Mouse (Mus musculus): ENCODE data around the gene Fyttd1.

DNA sequence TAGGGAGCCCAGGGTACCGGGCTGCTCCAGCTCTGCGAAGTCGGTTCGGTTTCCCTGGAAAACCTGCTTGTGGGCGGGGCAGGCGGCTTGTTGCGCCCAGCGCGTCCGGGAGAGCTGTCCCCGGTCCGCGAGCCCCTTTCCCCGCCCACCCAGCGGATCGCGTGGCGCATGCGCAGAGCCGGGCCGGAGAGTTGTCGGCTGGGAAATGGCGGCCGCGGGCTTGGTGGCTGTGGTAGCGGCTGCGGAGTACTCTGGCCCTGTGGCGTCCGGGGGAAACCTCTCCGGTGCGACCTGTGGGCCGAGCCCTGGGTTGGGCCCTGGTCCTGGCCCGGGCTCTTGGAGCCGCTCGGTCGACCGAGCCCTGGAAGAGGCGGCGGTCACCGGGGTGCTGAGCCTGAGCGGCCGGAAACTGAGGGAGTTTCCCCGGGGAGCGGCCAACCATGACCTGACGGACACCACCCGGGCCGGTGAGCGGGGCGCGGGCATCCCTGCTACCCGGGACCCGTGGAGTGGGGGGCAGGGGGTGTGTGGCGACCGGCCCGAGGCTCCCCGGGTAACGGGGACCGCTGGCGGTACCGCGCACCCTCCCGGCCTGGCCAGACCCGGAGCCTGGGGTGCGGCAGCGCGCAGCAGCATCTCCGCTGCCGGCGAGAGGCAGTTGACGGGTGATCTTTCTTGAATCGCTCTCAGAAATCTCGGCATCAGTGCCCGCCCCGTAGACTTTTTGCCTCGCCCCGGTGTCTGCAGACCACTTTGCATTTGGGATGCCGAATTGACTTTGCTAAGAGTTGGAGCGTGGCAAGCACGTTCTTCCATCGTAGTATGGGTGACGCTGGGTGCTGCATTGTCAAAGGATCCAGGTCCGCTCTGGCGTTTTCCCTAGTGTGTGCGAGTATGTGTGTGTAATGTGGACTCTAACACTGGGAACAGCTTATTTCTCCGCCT, 36.9 kb downstream of the Fyttd1 start, which contains the start of gene Lrch3:
- TF ChIP-seq CTCF (IDR thresholded peaks at IDR 0.05; ENCODE audit: low read depth) (no peak), EP300 (optimal IDR thresholded peaks at IDR 0.05) (no peak)

Data from stomach, postnatal 0 days (tissue).